Mouse (Mus musculus) MEL (cell line): ENCODE measurements around the gene Fto.

Source experiments
- CTCF ChIP-seq, 3 experiments: IDR thresholded peaks in 2 of 3; conservative IDR thresholded peaks in 1 of 3; 2 replicates each; pipeline ENCODE4 v1.5.1; 2011 to 2012; ENCODE audit warnings: low read length in 3 of 3, low read depth in 2 of 3, mild to moderate bottlenecking in 2 of 3, improper control_type of control experiment in 1 of 3, inconsistent platforms in 1 of 3, mixed read lengths in 1 of 3, moderate library complexity in 1 of 3; ENCODE audit not compliant: control insufficient read depth in 1 of 3, insufficient read depth in 1 of 3, poor library complexity in 1 of 3, severe bottlenecking in 1 of 3
- EP300 ChIP-seq, 2 experiments: IDR thresholded peaks; 2 replicates each; pipeline ENCODE4 v1.6.1; 2011; ENCODE audit warnings: improper control_type of control experiment in 2 of 2, low read length in 2 of 2, low read depth in 1 of 2, mild to moderate bottlenecking in 1 of 2
- MAFK ChIP-seq: IDR thresholded peaks from 2 replicates; pipeline ENCODE4 v1.6.1; 2011; ENCODE audit warnings: low read depth, mild to moderate bottlenecking, low read length, improper control_type of control experiment, borderline replicate concordance
- NRF1 ChIP-seq: IDR thresholded peaks from 2 replicates; pipeline ENCODE4 v1.6.1; 2014; ENCODE audit warnings: low read depth, mild to moderate bottlenecking, inconsistent platforms, low read length, improper control_type of control experiment, moderate library complexity; ENCODE audit not compliant: poor library complexity, insufficient read depth, severe bottlenecking
- POLR2A ChIP-seq, 2 experiments: IDR thresholded peaks; 2 replicates each; pipeline ENCODE4 v1.6.1; 2011 to 2012; ENCODE audit warnings: low read length in 2 of 2, mild to moderate bottlenecking in 2 of 2, control low read depth in 1 of 2, improper control_type of control experiment in 1 of 2, low read depth in 1 of 2, moderate library complexity in 1 of 2; ENCODE audit not compliant: control insufficient read depth in 1 of 2, insufficient read depth in 1 of 2, poor library complexity in 1 of 2
- RCOR1 ChIP-seq: IDR thresholded peaks from 2 replicates; pipeline ENCODE4 v1.6.1; 2012; ENCODE audit warnings: low read depth, mild to moderate bottlenecking, inconsistent platforms, low read length, improper control_type of control experiment
- ZC3H11A ChIP-seq: IDR thresholded peaks from 2 replicates; pipeline ENCODE4 v1.6.1; 2012; ENCODE audit warnings: low read depth, mild to moderate bottlenecking, inconsistent platforms, low read length, improper control_type of control experiment

GRCm38 (mm10) chr8:91509900-91510260, 196.6 kb downstream of the Fto start:
- TF ChIP-seq MAFK (no peak), POLR2A (IDR thresholded peaks at IDR 0.05; ENCODE audit: control insufficient read depth in 1 of 2, insufficient read depth in 1 of 2, low read depth in 1 of 2, low read length in 2 of 2, poor library complexity in 1 of 2) (no peak), NRF1 (no peak), EP300 (IDR thresholded peaks at IDR 0.05; ENCODE audit: low read depth in 1 of 2, low read length in 2 of 2) (no peak), RCOR1 (no peak), ZC3H11A (no peak), CTCF (IDR thresholded peaks at IDR 0.05 in 2 of 3, conservative IDR thresholded peaks at IDR 0.05 in 1 of 3; ENCODE audit: control insufficient read depth in 1 of 3, insufficient read depth in 1 of 3, low read depth in 2 of 3, low read length in 3 of 3, poor library complexity in 1 of 3, severe bottlenecking in 1 of 3) (no peak)
